Mouse (Mus musculus): Measurements from ENCODE around the gene Gosr2. TPM values are rescaled to one million over a fixed set of nuclear protein-coding genes. Genes with fewer than 3 reads are reported as not detected.

Gosr2 gene
- polyA plus RNA-seq, 1 experiment = 73.2 TPM

GRCm38 (mm10) chr11:103647921-103648620, 49.6 kb downstream of the Gosr2 start:
- Histone ChIP-seq H3K79me3 (ENCODE audit: low read depth) (no peaks in the 10 kb centered on the region), H3K36me3 (ENCODE audit: control insufficient read depth, insufficient read depth) (no peaks in the 10 kb centered on the region), H3K79me2 (ENCODE audit: control insufficient read depth, insufficient read depth) (no peaks in the 10 kb centered on the region), H3ac (ENCODE audit: control insufficient read depth, insufficient read length, low read depth) (no peak overlapping the region), H3K27me3 (ENCODE audit: control insufficient read depth, insufficient read depth, insufficient read length) (peaks cover 65% of the 10 kb centered on the region), H3K4me3 (ENCODE audit: insufficient read depth, poor library complexity, severe bottlenecking) (no peak overlapping the region)
- TF ChIP-seq USF1 (IDR thresholded peaks at IDR 0.05; ENCODE audit: low read depth) = no peak
- TF ChIP-seq MAX (IDR thresholded peaks at IDR 0.05) = no peak
- no peak for TF ChIP-seq MYOD1 (IDR thresholded peaks at IDR 0.05; ENCODE audit: control insufficient read depth, insufficient read length, low read depth)
- TF ChIP-seq FOSL1 (IDR thresholded peaks at IDR 0.05; ENCODE audit: insufficient read depth, low read length, poor library complexity, severe bottlenecking) = no peak
- no peak for TF ChIP-seq MYOG (IDR thresholded peaks at IDR 0.05; ENCODE audit: control insufficient read depth, extremely low read depth, insufficient read length)

GRCm38 (mm10) chr11:103646301-103646700, 51.4 kb downstream of the Gosr2 start:
- Histone ChIP-seq H3K4me3 (ENCODE audit: insufficient read depth, poor library complexity, severe bottlenecking) (no peak overlapping the region), H3K79me2 (ENCODE audit: control insufficient read depth, insufficient read depth) (no peaks in the 10 kb centered on the region), H3ac (ENCODE audit: control insufficient read depth, insufficient read length, low read depth) (no peak overlapping the region), H3K36me3 (ENCODE audit: control insufficient read depth, insufficient read depth) (no peaks in the 10 kb centered on the region), H3K79me3 (ENCODE audit: low read depth) (no peaks in the 10 kb centered on the region), H3K27me3 (ENCODE audit: control insufficient read depth, insufficient read depth, insufficient read length) (peaks cover 52% of the 10 kb centered on the region)
- no peak for TF ChIP-seq FOSL1 (IDR thresholded peaks at IDR 0.05; ENCODE audit: insufficient read depth, low read length, poor library complexity, severe bottlenecking)
- TF ChIP-seq MYOD1 (IDR thresholded peaks at IDR 0.05; ENCODE audit: control insufficient read depth, insufficient read length, low read depth) = no peak
- no peak for TF ChIP-seq MAX (IDR thresholded peaks at IDR 0.05)
- no peak for TF ChIP-seq MYOG (IDR thresholded peaks at IDR 0.05; ENCODE audit: control insufficient read depth, extremely low read depth, insufficient read length)
- TF ChIP-seq CEBPB (IDR thresholded peaks at IDR 0.05; ENCODE audit: low read depth) = no peak

- Histone ChIP-seq H3K4me3 (ENCODE audit: insufficient read depth, poor library complexity, severe bottlenecking) (no peak overlapping the region), H3K36me3 (ENCODE audit: control insufficient read depth, insufficient read depth) (no peaks in the 10 kb centered on the region), H3ac (ENCODE audit: control insufficient read depth, insufficient read length, low read depth) (no peak overlapping the region), H3K79me2 (ENCODE audit: control insufficient read depth, insufficient read depth) (no peaks in the 10 kb centered on the region), H3K27me3 (ENCODE audit: control insufficient read depth, insufficient read depth, insufficient read length) (peaks cover 52% of the 10 kb centered on the region), H3K79me3 (ENCODE audit: low read depth) (no peaks in the 10 kb centered on the region)
- TF ChIP-seq MAX (IDR thresholded peaks at IDR 0.05) = no peak
These were observed 52.0 kb downstream of the Gosr2 start for GRCm38 (mm10) chr11:103645731-103646130.

- TF ChIP-seq MYOD1 (IDR thresholded peaks at IDR 0.05; ENCODE audit: control insufficient read depth, insufficient read length, low read depth) = no peak
- TF ChIP-seq CTCF (IDR thresholded peaks at IDR 0.05; ENCODE audit: control insufficient read depth, insufficient read depth, insufficient read length) = no peak
- TF ChIP-seq CEBPB (IDR thresholded peaks at IDR 0.05; ENCODE audit: low read depth) = no peak
- TF ChIP-seq MYOG (IDR thresholded peaks at IDR 0.05; ENCODE audit: control insufficient read depth, extremely low read depth, insufficient read length) = no peak
- Histone ChIP-seq H3K27me3 (ENCODE audit: control insufficient read depth, insufficient read depth, insufficient read length) (peaks cover 50% of the 10 kb centered on the region), H3K4me3 (ENCODE audit: insufficient read depth, poor library complexity, severe bottlenecking) (no peak overlapping the region), H3K79me2 (ENCODE audit: control insufficient read depth, insufficient read depth) (no peaks in the 10 kb centered on the region), H3K36me3 (ENCODE audit: control insufficient read depth, insufficient read depth) (no peaks in the 10 kb centered on the region), H3ac (ENCODE audit: control insufficient read depth, insufficient read length, low read depth) (no peak overlapping the region), H3K79me3 (ENCODE audit: low read depth) (no peaks in the 10 kb centered on the region)
These were observed 54.5 kb downstream of the Gosr2 start for GRCm38 (mm10) chr11:103643211-103643610.

GRCm38 (mm10) chr11:103639407-103639946, 58.2 kb downstream of the Gosr2 start:
- TF ChIP-seq CEBPB (IDR thresholded peaks at IDR 0.05; ENCODE audit: low read depth) = no peak
- peak; percentile 83 for TF ChIP-seq CTCF (IDR thresholded peaks at IDR 0.05; ENCODE audit: control insufficient read depth, insufficient read depth, insufficient read length)
- peaks cover 57% of the 10 kb centered on the region for H3K27me3 ChIP-seq (ENCODE audit: control insufficient read depth, insufficient read depth, insufficient read length)
- no peak overlapping the region for H3K4me3 ChIP-seq (ENCODE audit: insufficient read depth, poor library complexity, severe bottlenecking)
- H3K36me3 ChIP-seq (ENCODE audit: control insufficient read depth, insufficient read depth) = no peaks in the 10 kb centered on the region
- H3K79me2 ChIP-seq (ENCODE audit: control insufficient read depth, insufficient read depth) = no peaks in the 10 kb centered on the region
- no peaks in the 10 kb centered on the region for H3K79me3 ChIP-seq (ENCODE audit: low read depth)
- no peak overlapping the region for H3ac ChIP-seq (ENCODE audit: control insufficient read depth, insufficient read length, low read depth)

- Histone ChIP-seq H3K4me3 (ENCODE audit: insufficient read depth, poor library complexity, severe bottlenecking) (no peak within 1 kb of the TSS), H3ac (ENCODE audit: control insufficient read depth, insufficient read length, low read depth) (no peak within 1 kb of the TSS), H3K79me3 (ENCODE audit: low read depth) (no peaks in the 10 kb centered on the region), H3K27me3 (ENCODE audit: control insufficient read depth, insufficient read depth, insufficient read length) (peaks cover 61% of the 10 kb centered on the region), H3K36me3 (ENCODE audit: control insufficient read depth, insufficient read depth) (no peaks in the 10 kb centered on the region), H3K79me2 (ENCODE audit: control insufficient read depth, insufficient read depth) (no peaks in the 10 kb centered on the region)
- no peak for TF ChIP-seq CEBPB (IDR thresholded peaks at IDR 0.05; ENCODE audit: low read depth)
These were observed 58.9 kb downstream of the Gosr2 start, which contains the start of gene Lyzl6 for GRCm38 (mm10) chr11:103638790-103639189. TSS of gene Lyzl6 (minus strand) at chr11:103638890.
